Mouse (Mus musculus) small intestine, adult 2 months (tissue): ENCODE results near the gene Lamb2. TPM values are rescaled to one million over a fixed set of nuclear protein-coding genes. Genes with fewer than 3 reads are reported as not detected.

ENCODE experiments used
- H3K27ac ChIP-seq: fragments of 200-500 bp; 2 replicates; pipeline ENCODE4 v1.5.1; 2012; ENCODE audit warnings: low read depth, low read length, control low read depth, inconsistent platforms; ENCODE audit not compliant: insufficient read depth
- H3K27me3 ChIP-seq: fragments of 200-500 bp; 2 replicates; pipeline ENCODE4 v1.6.1; 2012; ENCODE audit warnings: mild to moderate bottlenecking, moderate library complexity, low read length, inconsistent platforms; ENCODE audit not compliant: control insufficient read depth, insufficient read depth
- H3K36me3 ChIP-seq: fragments of 200-500 bp; 2 replicates; pipeline ENCODE4 v1.6.1; 2012; ENCODE audit warnings: mild to moderate bottlenecking, low read length, control low read depth, inconsistent platforms; ENCODE audit not compliant: control insufficient read depth, insufficient read depth
- H3K4me1 ChIP-seq: fragments of 200-500 bp; 2 replicates; pipeline ENCODE4 v1.6.1; 2012; ENCODE audit warnings: low read length, inconsistent platforms, mixed read lengths; ENCODE audit not compliant: control insufficient read depth, insufficient read depth, insufficient read length
- H3K4me3 ChIP-seq: fragments of 200-500 bp; 2 replicates; pipeline ENCODE4 v1.5.1; 2012; ENCODE audit warnings: low read depth, mild to moderate bottlenecking, control low read depth, inconsistent platforms, low read length, moderate library complexity
- CTCF ChIP-seq: fragments of 200-500 bp; IDR thresholded peaks from 2 replicates; pipeline ENCODE4 v1.5.1; 2012; ENCODE audit warnings: low read depth, mild to moderate bottlenecking, control low read depth, inconsistent platforms, low read length, moderate library complexity, mixed read lengths; ENCODE audit not compliant: insufficient replicate concordance, insufficient read length; ENCODE audit errors: extremely low read depth
- POLR2A ChIP-seq: fragments of 200-500 bp; IDR thresholded peaks from 2 replicates; pipeline ENCODE4 v1.6.1; 2012; ENCODE audit warnings: low read depth, mild to moderate bottlenecking, control low read depth, inconsistent platforms, low read length, moderate library complexity
- WGBS: fragments of 180-500 bp; shearing (Covaris S2); methylation state at CpG from one replicate; pipeline ENCODE4 v1.1.7; 2018; 5-methylcytosine and 5-hydroxymethylcytosine counted together
- polyA plus RNA-seq: library from polyadenylated mRNA; depleted of rRNA; stranded (reverse); fragments of >200 nt; gene quantifications from 2 replicates; pipeline ENCODE4 v1.2.3, GENCODE M21; 2012

Lamb2 gene
- polyA plus RNA-seq, 1 experiment = 22.3 TPM

- no peak overlapping the region for H3K4me3 ChIP-seq
- WGBS = 85% methylated on average over 6 of the region's 6 CpGs
- no peaks in the 10 kb centered on the region for H3K36me3 ChIP-seq
- H3K27me3 ChIP-seq = no peaks in the 10 kb centered on the region
- no peak overlapping the region for H3K27ac ChIP-seq
- peaks cover 16% of the 10 kb centered on the region for H3K4me1 ChIP-seq
- TF ChIP-seq CTCF = no peak
These were observed 25.1 kb upstream of the Lamb2 start for GRCm38 (mm10) chr9:108454429-108454828.

- Histone ChIP-seq H3K27ac (no peak overlapping the region), H3K27me3 (no peaks in the 10 kb centered on the region), H3K36me3 (no peaks in the 10 kb centered on the region), H3K4me1 (peaks cover 14% of the 10 kb centered on the region), H3K4me3 (no peak overlapping the region)
- no peak for TF ChIP-seq POLR2A
- TF ChIP-seq CTCF = no peak
- WGBS = 66% methylated on average over 12 of the region's 12 CpGs
These were observed 23.6 kb upstream of the Lamb2 start for GRCm38 (mm10) chr9:108455747-108456571.

GRCm38 (mm10) chr9:108456953-108457352 lies 22.6 kb upstream of the Lamb2 start:
- H3K27me3 ChIP-seq = no peaks in the 10 kb centered on the region
- H3K27ac ChIP-seq = no peak overlapping the region
- peaks cover 17% of the 10 kb centered on the region for H3K4me1 ChIP-seq
- H3K36me3 ChIP-seq = no peaks in the 10 kb centered on the region
- H3K4me3 ChIP-seq = no peak overlapping the region
- TF ChIP-seq CTCF = no peak
- WGBS = 89% methylated on average over 10 of the region's 10 CpGs

- H3K4me1 ChIP-seq = peaks cover 10% of the 10 kb centered on the region
- H3K27me3 ChIP-seq = no peaks in the 10 kb centered on the region
- H3K4me3 ChIP-seq = peak overlapping the region; percentile 90
- peak overlapping the region; percentile 66; the same call in 1 of the 2 replicates for H3K27ac ChIP-seq
- H3K36me3 ChIP-seq = peaks cover 17% of the 10 kb centered on the region
- TF ChIP-seq POLR2A (no peak), CTCF (no peak)
- 55% methylated on average over 1 of the region's 1 CpGs for WGBS
These were observed 19.6 kb upstream of the Lamb2 start for GRCm38 (mm10) chr9:108459939-108460318.

GRCm38 (mm10) chr9:108460319-108461178 lies 19.0 kb upstream of the Lamb2 start, which contains the start of gene Ccdc71:
Ccdc71 (plus strand) TSS chr9:108460527.
- WGBS = under 1% methylated on average over 50 of the region's 52 CpGs
- Histone ChIP-seq H3K27me3 (no peaks in the 10 kb centered on the region), H3K4me1 (peaks cover 10% of the 10 kb centered on the region), H3K36me3 (peaks cover 21% of the 10 kb centered on the region), H3K4me3 (peak within 1 kb of the TSS; percentile 90), H3K27ac (peak within 1 kb of the TSS; percentile 66)
- TF ChIP-seq POLR2A (peak; percentile 45; the same call in 1 of the 2 replicates), CTCF (no peak)

GRCm38 (mm10) chr9:108461181-108461631 lies 18.3 kb upstream of the Lamb2 start, which contains the start of gene Klhdc8b:
Klhdc8b (minus strand) TSS chr9:108461581.
- TF ChIP-seq POLR2A = 0 out of 2 replicates have a peak, but pooled peaks have one; percentile 11
- TF ChIP-seq CTCF = no peak
- Histone ChIP-seq H3K4me3 (peak within 1 kb of the TSS; percentile 90), H3K27ac (peak within 1 kb of the TSS; percentile 66), H3K4me1 (peaks cover 10% of the 10 kb centered on the region), H3K27me3 (no peaks in the 10 kb centered on the region), H3K36me3 (peaks cover 23% of the 10 kb centered on the region)
- 17% methylated on average over 11 of the region's 11 CpGs for WGBS
